Mouse (Mus musculus) spleen, adult 2 months (tissue): ENCODE measurements around the gene Gm47791.

ENCODE experiments used
- CTCF ChIP-seq: fragments of 200-500 bp; IDR thresholded peaks from 2 replicates; pipeline ENCODE4 v1.5.1; 2011; ENCODE audit warnings: mild to moderate bottlenecking, inconsistent platforms; ENCODE audit not compliant: insufficient read depth, insufficient read length, insufficient replicate concordance; ENCODE audit errors: extremely low read depth
- POLR2A ChIP-seq: fragments of 200-500 bp; IDR thresholded peaks from 2 replicates; pipeline ENCODE4 v1.6.1; 2011; ENCODE audit warnings: low read depth, low read length, inconsistent platforms

DNA sequence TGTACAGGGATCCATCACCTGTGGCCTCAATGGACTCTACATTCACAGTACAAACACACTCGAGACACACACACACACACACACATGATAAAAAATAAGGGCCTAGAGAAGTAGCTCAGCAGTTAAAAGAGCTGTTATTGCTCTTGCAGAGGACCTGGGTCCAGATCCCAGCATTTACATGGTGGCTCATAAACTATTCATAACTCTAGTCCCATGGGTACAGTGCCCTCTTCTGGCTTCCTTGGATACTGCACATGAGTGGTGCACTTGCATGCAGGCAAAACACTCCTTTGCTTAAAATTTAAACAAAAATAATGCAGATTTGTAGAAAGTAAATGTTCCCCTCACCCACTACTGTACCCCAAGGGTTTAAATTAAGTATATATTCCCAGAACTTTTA, 11.5 kb downstream of the Gm47791 start:
- TF ChIP-seq POLR2A, result no peak
- no peak for TF ChIP-seq CTCF
